ENCODE assay signal across 21 mouse cellular contexts in genomic region chr7:3430161-3430560, GRCm38 (mm10). TPM values are rescaled to one million over a fixed set of nuclear protein-coding genes. Genes with fewer than 3 reads are reported as not detected.
"Had no signal": no experiment of that assay in that cellular context is flagged by ENCODE, and none has a peak within 500 bp of the region (broad histone marks: within the 10 kb centered on the region; RNA-seq: fewer than 3 reads in every experiment).

No protein-coding gene starts in this region.

- H3K9me3 ChIP-seq: midbrain, embryonic 10.5 days; midbrain, embryonic 12.5 days; neural tube, embryonic 13.5 days; neural tube, embryonic 15.5 days had no signal

- H3K36me3 ChIP-seq: midbrain, embryonic 10.5 days; midbrain, embryonic 12.5 days; neural tube, embryonic 13.5 days; neural tube, embryonic 15.5 days had no signal

- ATAC-seq: midbrain, embryonic 16.5 days had no signal

- H3K4me3 ChIP-seq: midbrain, embryonic 10.5 days; midbrain, embryonic 12.5 days; myocyte; neural tube, embryonic 13.5 days; neural tube, embryonic 15.5 days had no signal

- H3K27ac ChIP-seq: midbrain, embryonic 10.5 days; midbrain, embryonic 12.5 days; neural tube, embryonic 13.5 days; neural tube, embryonic 15.5 days had no signal

- H3K4me1 ChIP-seq: midbrain, embryonic 10.5 days; midbrain, embryonic 12.5 days; neural tube, embryonic 13.5 days; neural tube, embryonic 15.5 days had no signal

- DNase-seq: lung, embryonic 14.5 days; lung, postnatal 10 days; lung, postnatal 4 days; midbrain, embryonic 14.5 days; retina, postnatal 1 day; right cerebral cortex, adult 18-20 months; right cerebral cortex, postnatal 25 days; right cerebral cortex, postnatal 4 days; spleen, adult 18-20 months; thymus, adult 18-20 months; thymus, postnatal 14 days; thymus, postnatal 36 days had no signal

- H3K9ac ChIP-seq: lung, embryonic 14.5 days; midbrain, embryonic 12.5 days; neural tube, embryonic 13.5 days; neural tube, embryonic 15.5 days had no signal

- H3K4me2 ChIP-seq: lung, embryonic 14.5 days; midbrain, embryonic 12.5 days; neural tube, embryonic 13.5 days; neural tube, embryonic 15.5 days had no signal

RNA-seq across cellular contexts. Expression of gene Cacng6, which starts 6.2 kb away (rescaled TPM):
- total RNA-seq: megakaryocyte, adult 5-6 weeks; megakaryocyte-erythroid progenitor cell, adult 5-6 weeks had no signal
- polyA plus RNA-seq: lung, embryonic 14.5 days; midbrain, embryonic 10.5 days; midbrain, embryonic 14.5 days; midbrain, embryonic 16.5 days; small intestine, adult 2 months had no signal

RNA-seq across cellular contexts. Expression of gene Cacng8, which starts 39.7 kb away (rescaled TPM):
- total RNA-seq: megakaryocyte, adult 5-6 weeks; megakaryocyte-erythroid progenitor cell, adult 5-6 weeks had no signal
